26 mouse cellular contexts compared by ENCODE assay signal in genomic region chr16:49520411-49520810, GRCm38 (mm10).
"Had no signal": no experiment of that assay in that cellular context is flagged by ENCODE, and none has a peak within 500 bp of the region (broad histone marks: within the 10 kb centered on the region; RNA-seq: fewer than 3 reads in every experiment).

No protein-coding gene starts in this region.

- H3K4me2 ChIP-seq: heart, embryonic 12.5 days; hindbrain, embryonic 12.5 days; hindbrain, embryonic 14.5 days; intestine, embryonic 15.5 days; limb, embryonic 12.5 days; liver, embryonic 11.5 days; liver, embryonic 13.5 days; liver, embryonic 15.5 days had no signal

- H3K9me3 ChIP-seq: heart, embryonic 10.5 days; heart, embryonic 12.5 days; hindbrain, embryonic 10.5 days; hindbrain, embryonic 12.5 days; intestine, embryonic 15.5 days; limb, embryonic 10.5 days; limb, embryonic 12.5 days; liver, embryonic 13.5 days; liver, embryonic 15.5 days had no signal

- ATAC-seq: hindbrain, embryonic 16.5 days; inflammation-experienced regulatory T-cells, adult 6 months; intestine, embryonic 15.5 days; intestine, postnatal 0 days; liver, postnatal 0 days had no signal

- H3K36me3 ChIP-seq: heart, embryonic 10.5 days; heart, embryonic 12.5 days; hindbrain, embryonic 10.5 days; hindbrain, embryonic 12.5 days; intestine, embryonic 15.5 days; limb, embryonic 10.5 days; limb, embryonic 12.5 days; liver, embryonic 13.5 days; liver, embryonic 15.5 days had no signal

- H3K27ac ChIP-seq: hindbrain, embryonic 10.5 days; hindbrain, embryonic 12.5 days; hindbrain, embryonic 14.5 days; intestine, embryonic 15.5 days; layer of hippocampus, adult 2 months; left cerebral cortex, adult 2 months; limb, embryonic 10.5 days; limb, embryonic 12.5 days; liver, embryonic 13.5 days; liver, embryonic 15.5 days had no signal

- H3K4me3 ChIP-seq: heart, embryonic 10.5 days; heart, embryonic 12.5 days; hindbrain, embryonic 10.5 days; hindbrain, embryonic 12.5 days; intestine, embryonic 15.5 days; layer of hippocampus, adult 2 months; left cerebral cortex, adult 2 months; limb, embryonic 10.5 days; limb, embryonic 12.5 days; liver, embryonic 13.5 days; liver, embryonic 15.5 days had no signal

- H3K4me1 ChIP-seq: hindbrain, embryonic 10.5 days; hindbrain, embryonic 12.5 days; intestine, embryonic 15.5 days; limb, embryonic 10.5 days; limb, embryonic 12.5 days; liver, embryonic 13.5 days; liver, embryonic 15.5 days had no signal

- DNase-seq: gastrocnemius, postnatal 14 days; gastrocnemius, postnatal 36 days; heart, adult 18-20 months; heart, postnatal 10 days; heart, postnatal 4 days; kidney, adult 2 months; kidney, postnatal 10 days; kidney, postnatal 25 days; liver; liver, embryonic 13.5 days; liver, postnatal 0 days had no signal

- H3K27me3 ChIP-seq: heart, embryonic 12.5 days; hindbrain, embryonic 12.5 days; intestine, embryonic 15.5 days; limb, embryonic 12.5 days; liver, embryonic 13.5 days; liver, embryonic 15.5 days had no signal

- H3K9ac ChIP-seq: heart, embryonic 12.5 days; hindbrain, embryonic 12.5 days; hindbrain, embryonic 14.5 days; intestine, embryonic 15.5 days; limb, embryonic 12.5 days; liver, embryonic 13.5 days; liver, embryonic 15.5 days; liver, postnatal 0 days had no signal
